Mouse (Mus musculus): Measurements from ENCODE around the gene Slc25a29. TPM values are rescaled to one million over a fixed set of nuclear protein-coding genes. Genes with fewer than 3 reads are reported as not detected.
A peak's percentile ranks its signal among the peaks of the same experiment; 100 is the strongest.
"Not testable (repeated sequence)": the region's sequence is repeated elsewhere in the genome, so short reads cannot be mapped to it uniquely, and the experiment has no call there.

The Slc25a29 gene
- polyA plus RNA-seq, 1 experiment from 2014 or later: 9.1 TPM

DNA sequence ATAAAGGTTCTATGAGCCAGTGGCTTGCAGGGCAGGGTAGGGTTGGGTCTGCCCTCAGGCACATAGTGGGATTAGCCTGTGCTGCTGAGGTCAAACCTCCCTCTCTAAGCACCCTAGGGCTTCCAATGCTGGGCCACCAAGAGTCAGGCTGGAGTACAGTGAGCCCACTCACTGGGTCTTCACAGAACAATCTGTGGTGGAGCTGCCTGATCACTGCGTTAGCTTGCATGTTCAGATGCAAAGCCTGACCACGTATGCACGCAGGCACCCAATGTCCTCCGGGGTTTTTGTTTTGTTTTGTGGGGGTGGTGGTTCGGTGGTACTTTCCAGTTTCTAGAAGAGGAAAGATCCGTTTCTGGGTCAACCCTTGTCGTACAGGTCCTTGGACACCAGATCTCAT, 21.4 kb upstream of the Slc25a29 start:
- no peak overlapping the region for H3K27ac ChIP-seq (ENCODE audit: low read length)
- H3K4me2 ChIP-seq (replicated peaks; ENCODE audit: low read depth, low read length): no peak overlapping the region
- H3K9ac ChIP-seq (replicated peaks; ENCODE audit: low read length): no peak overlapping the region
- no peak overlapping the region for H3K4me3 ChIP-seq (ENCODE audit: low read length)
- whole genome bisulfite sequencing: 63% methylated on average over 7 of the region's 7 CpGs
- ATAC-seq (ENCODE audit: low FRiP score, low TSS enrichment): no peak
- no peaks in the 10 kb centered on the region for H3K4me1 ChIP-seq (ENCODE audit: insufficient read depth, low read length)
- H3K36me3 ChIP-seq (ENCODE audit: insufficient read depth, low read length): peaks cover 21% of the 10 kb centered on the region
- H3K9me3 ChIP-seq (ENCODE audit: low read length): no peaks in the 10 kb centered on the region
- H3K27me3 ChIP-seq (ENCODE audit: insufficient read depth, low read length): no peaks in the 10 kb centered on the region

DNA sequence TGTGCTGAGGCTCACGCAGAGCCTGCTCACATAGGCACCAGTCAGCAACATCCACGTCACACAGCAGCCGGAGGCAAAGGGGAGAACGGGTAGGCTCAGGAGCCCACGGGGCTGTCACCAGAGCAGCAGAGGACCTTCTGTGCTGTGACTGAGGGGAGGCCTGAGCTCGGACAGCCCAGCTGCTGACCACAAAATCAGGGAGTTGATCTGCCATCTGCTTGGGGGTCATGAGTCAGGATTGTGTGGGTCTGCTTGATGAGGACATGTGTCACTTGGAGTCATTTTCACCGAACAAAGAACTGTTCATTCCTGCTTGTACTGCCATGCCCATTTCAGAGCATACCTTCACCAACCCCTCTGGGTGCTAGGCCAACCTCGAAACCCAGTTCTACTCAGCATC, 20.5 kb upstream of the Slc25a29 start:
- ATAC-seq (ENCODE audit: low FRiP score, low TSS enrichment): no peak
- Histone ChIP-seq H3K4me1 (ENCODE audit: insufficient read depth, low read length) (no peaks in the 10 kb centered on the region), H3K9ac (replicated peaks; ENCODE audit: low read length) (no peak overlapping the region), H3K36me3 (ENCODE audit: insufficient read depth, low read length) (peaks cover 14% of the 10 kb centered on the region), H3K4me3 (ENCODE audit: low read length) (no peak overlapping the region), H3K9me3 (ENCODE audit: low read length) (no peaks in the 10 kb centered on the region), H3K4me2 (replicated peaks; ENCODE audit: low read depth, low read length) (no peak overlapping the region), H3K27me3 (ENCODE audit: insufficient read depth, low read length) (no peaks in the 10 kb centered on the region), H3K27ac (ENCODE audit: low read length) (no peak overlapping the region)
- 79% methylated on average over 8 of the region's 8 CpGs for WGBS

DNA sequence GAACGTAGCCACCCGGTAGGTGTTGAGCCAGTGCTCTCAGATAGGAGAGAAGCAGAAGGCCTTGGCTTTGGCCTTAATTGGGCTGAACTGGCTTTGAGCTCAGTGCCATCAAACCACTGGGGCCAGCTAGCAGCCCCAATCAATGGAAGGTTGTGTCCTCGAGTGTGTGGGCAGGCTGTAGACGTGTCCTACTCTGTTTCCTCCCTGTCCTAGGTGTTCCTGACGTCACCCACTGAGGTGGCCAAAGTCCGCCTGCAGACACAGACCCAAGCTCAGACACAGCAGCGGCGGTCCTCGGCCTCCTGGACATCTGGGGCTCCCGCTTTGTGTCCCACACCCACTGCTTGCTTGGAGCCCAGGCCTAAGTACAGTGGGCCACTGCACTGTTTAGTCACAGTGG, 19.4 kb upstream of the Slc25a29 start:
- Histone ChIP-seq H3K27me3 (ENCODE audit: insufficient read depth, low read length) (no peaks in the 10 kb centered on the region), H3K36me3 (ENCODE audit: insufficient read depth, low read length) (peaks cover 3% of the 10 kb centered on the region; the same call in 1 of the 2 replicates), H3K4me1 (ENCODE audit: insufficient read depth, low read length) (no peaks in the 10 kb centered on the region), H3K9me3 (ENCODE audit: low read length) (no peaks in the 10 kb centered on the region), H3K4me3 (ENCODE audit: low read length) (no peak overlapping the region), H3K9ac (replicated peaks; ENCODE audit: low read length) (no peak overlapping the region), H3K27ac (ENCODE audit: low read length) (no peak overlapping the region), H3K4me2 (replicated peaks; ENCODE audit: low read depth, low read length) (no peak overlapping the region)
- ATAC-seq (ENCODE audit: low FRiP score, low TSS enrichment): no peak
- 90% methylated on average over 10 of the region's 10 CpGs for WGBS

DNA sequence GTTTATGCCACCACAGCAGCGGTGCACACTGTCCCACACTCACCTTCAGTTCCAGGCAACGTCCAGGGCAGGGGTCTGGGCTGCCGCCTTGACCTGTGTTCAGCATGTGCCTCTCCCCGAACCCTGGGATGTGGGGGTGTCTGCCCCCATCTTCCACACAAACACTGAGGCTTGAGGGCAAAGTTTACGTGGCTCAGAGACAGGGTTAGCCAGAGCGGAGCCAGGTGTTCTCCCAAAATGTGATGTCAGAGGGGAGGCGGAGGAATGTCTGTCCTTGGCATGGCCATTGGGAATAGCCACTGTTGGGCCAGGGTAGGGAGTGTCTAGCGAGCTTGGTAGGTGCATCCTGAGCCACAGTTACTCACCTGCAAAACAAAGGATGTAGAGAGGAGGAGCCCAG, 17.1 kb upstream of the Slc25a29 start:
- no peak overlapping the region for H3K27ac ChIP-seq (ENCODE audit: low read length)
- H3K9ac ChIP-seq (replicated peaks; ENCODE audit: low read length): no peak overlapping the region
- H3K4me1 ChIP-seq (ENCODE audit: insufficient read depth, low read length): no peaks in the 10 kb centered on the region
- no peaks in the 10 kb centered on the region for H3K9me3 ChIP-seq (ENCODE audit: low read length)
- no peaks in the 10 kb centered on the region for H3K27me3 ChIP-seq (ENCODE audit: insufficient read depth, low read length)
- ATAC-seq (ENCODE audit: low FRiP score, low TSS enrichment): no peak
- no peaks in the 10 kb centered on the region; the same call in 1 of the 2 replicates for H3K36me3 ChIP-seq (ENCODE audit: insufficient read depth, low read length)
- no peak overlapping the region for H3K4me2 ChIP-seq (replicated peaks; ENCODE audit: low read depth, low read length)
- WGBS: 90% methylated on average over 8 of the region's 8 CpGs
- H3K4me3 ChIP-seq (ENCODE audit: low read length): no peak overlapping the region

DNA sequence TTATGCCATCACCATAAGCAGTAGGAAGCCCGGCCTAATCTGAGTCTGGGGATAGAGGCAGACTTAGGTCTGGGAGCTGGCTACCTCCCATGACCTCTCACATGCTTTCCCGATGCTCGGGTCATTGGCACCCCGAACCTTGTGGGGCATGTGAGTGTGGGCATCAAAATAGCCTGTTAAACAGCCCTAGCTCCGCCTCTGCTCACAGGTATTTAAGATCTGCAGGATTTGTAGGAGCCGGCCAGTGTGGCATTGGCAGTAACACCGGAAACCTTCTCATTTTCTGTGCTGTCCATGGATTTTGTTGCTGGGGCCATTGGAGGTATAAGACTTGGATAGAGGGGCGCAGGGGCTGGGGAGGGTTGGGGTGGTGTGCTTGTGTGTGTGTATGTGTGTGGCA, 15.2 kb upstream of the Slc25a29 start:
- no peak overlapping the region for H3K27ac ChIP-seq (ENCODE audit: low read length)
- no peak for ATAC-seq (ENCODE audit: low FRiP score, low TSS enrichment)
- H3K9me3 ChIP-seq (ENCODE audit: low read length): no peaks in the 10 kb centered on the region
- H3K27me3 ChIP-seq (ENCODE audit: insufficient read depth, low read length): no peaks in the 10 kb centered on the region
- H3K4me3 ChIP-seq (ENCODE audit: low read length): no peak overlapping the region
- no peak overlapping the region for H3K4me2 ChIP-seq (replicated peaks; ENCODE audit: low read depth, low read length)
- 85% methylated on average over 8 of the region's 8 CpGs for WGBS
- no peaks in the 10 kb centered on the region for H3K4me1 ChIP-seq (ENCODE audit: insufficient read depth, low read length)
- H3K36me3 ChIP-seq (ENCODE audit: insufficient read depth, low read length): no peaks in the 10 kb centered on the region; the same call in 1 of the 2 replicates
- H3K9ac ChIP-seq (replicated peaks; ENCODE audit: low read length): no peak overlapping the region

DNA sequence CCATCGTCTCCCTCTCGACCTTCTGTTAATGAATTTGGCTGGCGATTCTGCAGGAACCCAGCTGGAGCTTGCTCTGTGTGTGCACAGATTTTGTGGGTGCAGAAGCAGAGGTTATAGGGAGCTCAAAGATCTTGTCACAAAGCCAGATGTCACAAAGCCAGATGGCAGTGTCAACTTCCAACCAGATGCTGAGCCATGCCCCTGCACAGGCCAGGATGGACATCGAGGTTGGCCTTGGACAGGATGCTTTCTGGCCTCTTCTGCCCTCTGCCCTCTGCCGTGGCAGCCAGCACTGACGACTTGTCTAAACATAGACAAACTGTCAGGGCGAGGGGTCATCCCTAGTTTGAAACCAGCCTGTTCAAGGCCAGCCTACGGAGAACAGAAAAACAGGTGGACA, 14.4 kb upstream of the Slc25a29 start:
- Histone ChIP-seq H3K4me1 (ENCODE audit: insufficient read depth, low read length) (no peaks in the 10 kb centered on the region), H3K27me3 (ENCODE audit: insufficient read depth, low read length) (no peaks in the 10 kb centered on the region), H3K4me2 (replicated peaks; ENCODE audit: low read depth, low read length) (no peak overlapping the region), H3K36me3 (ENCODE audit: insufficient read depth, low read length) (peaks cover 4% of the 10 kb centered on the region; the same call in 1 of the 2 replicates), H3K4me3 (ENCODE audit: low read length) (no peak overlapping the region), H3K9me3 (ENCODE audit: low read length) (no peaks in the 10 kb centered on the region), H3K27ac (ENCODE audit: low read length) (no peak overlapping the region), H3K9ac (replicated peaks; ENCODE audit: low read length) (no peak overlapping the region)
- 43% methylated on average over 8 of the region's 8 CpGs for WGBS
- ATAC-seq (ENCODE audit: low FRiP score, low TSS enrichment): peak; percentile 40; the same call in 1 of the 2 replicates

DNA sequence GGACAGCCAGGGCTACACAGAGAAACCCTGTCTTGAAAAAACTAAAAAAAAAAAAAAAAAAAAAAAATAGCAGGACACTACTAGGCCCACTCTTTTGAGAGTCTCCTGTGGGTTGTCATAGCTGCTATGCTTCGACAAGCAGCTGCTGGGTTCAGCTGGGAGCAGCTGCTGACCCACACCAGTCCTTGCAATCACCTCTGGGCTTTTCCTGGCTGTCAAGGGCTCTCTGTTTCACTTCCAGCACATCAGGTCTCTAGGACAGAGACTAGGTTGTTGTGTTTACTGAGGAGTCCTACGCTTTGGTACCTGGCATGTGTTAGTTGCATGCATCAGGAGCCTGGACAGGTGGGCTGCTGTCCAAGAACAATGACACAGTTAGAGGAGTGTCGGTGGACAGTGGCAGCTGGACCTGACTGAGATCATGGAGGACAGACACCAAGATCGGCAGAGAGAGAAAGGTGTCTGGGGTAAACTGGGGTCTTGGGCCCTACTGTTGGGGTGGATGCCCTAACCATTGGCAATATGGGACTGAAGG, 13.9 kb upstream of the Slc25a29 start:
- Histone ChIP-seq H3K4me2 (replicated peaks; ENCODE audit: low read depth, low read length) (no peak overlapping the region), H3K27me3 (ENCODE audit: insufficient read depth, low read length) (no peaks in the 10 kb centered on the region), H3K4me3 (ENCODE audit: low read length) (no peak overlapping the region), H3K9ac (replicated peaks; ENCODE audit: low read length) (no peak overlapping the region), H3K27ac (ENCODE audit: low read length) (no peak overlapping the region), H3K9me3 (ENCODE audit: low read length) (no peaks in the 10 kb centered on the region), H3K36me3 (ENCODE audit: insufficient read depth, low read length) (peaks cover 9% of the 10 kb centered on the region), H3K4me1 (ENCODE audit: insufficient read depth, low read length) (no peaks in the 10 kb centered on the region)
- no peak for ATAC-seq (ENCODE audit: low FRiP score, low TSS enrichment)
- WGBS: 78% methylated on average over 4 of the region's 4 CpGs

DNA sequence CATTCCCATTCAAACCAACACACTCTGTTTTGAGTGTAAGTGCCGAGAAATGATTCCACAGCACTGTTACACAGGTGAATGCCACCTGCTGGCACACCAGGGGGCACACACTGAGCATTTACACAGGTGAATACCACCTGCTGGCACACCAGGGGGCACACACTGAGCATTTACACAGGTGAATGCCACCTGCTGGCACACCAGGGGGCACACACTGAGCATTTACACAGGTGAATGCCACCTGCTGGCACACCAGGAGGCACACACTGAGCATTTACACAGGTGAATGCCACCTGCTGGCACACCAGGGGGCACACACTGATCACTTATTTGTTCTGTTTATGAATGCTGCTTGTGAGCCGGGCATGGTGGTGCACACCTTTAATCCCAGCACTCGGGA, 12.3 kb upstream of the Slc25a29 start:
- H3K36me3 ChIP-seq (ENCODE audit: insufficient read depth, low read length): peaks cover 20% of the 10 kb centered on the region

DNA sequence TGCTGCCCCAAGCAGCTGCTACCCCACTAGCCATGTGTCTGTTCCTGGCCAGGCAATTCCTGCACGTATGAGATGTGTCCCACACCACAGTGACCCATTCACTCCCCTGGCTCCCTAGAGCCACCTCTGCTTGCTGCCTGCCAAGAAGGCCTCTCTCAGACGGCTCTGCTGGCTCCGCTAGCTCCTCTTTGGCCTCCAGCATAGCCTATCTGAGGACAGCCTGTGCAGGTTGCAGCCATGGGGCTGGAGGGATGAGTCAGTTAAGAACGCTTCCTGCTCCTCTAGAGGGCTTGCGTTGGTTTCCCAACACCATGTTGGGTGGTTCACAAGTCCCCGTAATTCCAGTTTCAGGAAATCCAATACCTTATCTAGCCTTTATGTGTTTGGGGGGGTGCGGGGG, 7.0 kb upstream of the Slc25a29 start:
- Histone ChIP-seq H3K9ac (replicated peaks; ENCODE audit: low read length) (no peak overlapping the region), H3K9me3 (ENCODE audit: low read length) (no peaks in the 10 kb centered on the region), H3K27ac (ENCODE audit: low read length) (no peak overlapping the region), H3K4me3 (ENCODE audit: low read length) (no peak overlapping the region), H3K27me3 (ENCODE audit: insufficient read depth, low read length) (no peaks in the 10 kb centered on the region), H3K4me1 (ENCODE audit: insufficient read depth, low read length) (peaks cover 17% of the 10 kb centered on the region), H3K36me3 (ENCODE audit: insufficient read depth, low read length) (peaks cover 38% of the 10 kb centered on the region), H3K4me2 (replicated peaks; ENCODE audit: low read depth, low read length) (no peak overlapping the region)
- 90% methylated on average over 7 of the region's 7 CpGs for WGBS
- no peak for ATAC-seq (ENCODE audit: low FRiP score, low TSS enrichment)

More for the DNA sequence above, 12.3 kb upstream of the Slc25a29 start:
- 91% methylated on average over 3 of the region's 3 CpGs for WGBS
- H3K4me2 ChIP-seq (replicated peaks; ENCODE audit: low read depth, low read length); H3K4me1 ChIP-seq (ENCODE audit: insufficient read depth, low read length); H3K27me3 ChIP-seq (ENCODE audit: insufficient read depth, low read length); H3K9me3 ChIP-seq (ENCODE audit: low read length); H3K9ac ChIP-seq (replicated peaks; ENCODE audit: low read length); H3K27ac ChIP-seq (ENCODE audit: low read length); H3K4me3 ChIP-seq (ENCODE audit: low read length); ATAC-seq (ENCODE audit: low FRiP score, low TSS enrichment): not testable (repeated sequence)

DNA sequence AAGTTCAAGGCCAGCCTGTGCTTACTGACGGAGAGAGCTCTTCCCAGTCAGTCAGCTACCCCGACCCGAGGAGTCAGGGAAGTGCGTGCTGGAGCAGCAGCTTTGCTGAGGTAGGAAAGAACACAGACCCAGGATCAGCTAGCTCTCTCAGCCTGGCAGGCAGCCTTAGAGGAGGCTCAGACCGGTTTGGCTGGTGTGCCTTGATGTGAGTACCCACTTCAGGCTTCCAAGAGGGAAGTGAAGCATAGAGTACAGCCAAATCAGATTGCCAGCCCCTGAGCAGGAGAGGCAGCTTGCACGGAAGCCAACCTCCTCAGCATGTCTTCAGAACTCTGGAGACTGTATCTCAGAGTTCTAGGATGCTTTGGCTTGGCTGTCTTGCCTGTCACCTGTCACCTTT, 5.5 kb upstream of the Slc25a29 start:
- Histone ChIP-seq H3K36me3 (ENCODE audit: insufficient read depth, low read length) (peaks cover 38% of the 10 kb centered on the region), H3K27me3 (ENCODE audit: insufficient read depth, low read length) (no peaks in the 10 kb centered on the region), H3K4me3 (ENCODE audit: low read length) (no peak overlapping the region), H3K4me2 (replicated peaks; ENCODE audit: low read depth, low read length) (no peak overlapping the region), H3K9ac (replicated peaks; ENCODE audit: low read length) (no peak overlapping the region), H3K27ac (ENCODE audit: low read length) (peak overlapping the region; percentile 35; the same call in 1 of the 2 replicates), H3K9me3 (ENCODE audit: low read length) (no peaks in the 10 kb centered on the region), H3K4me1 (ENCODE audit: insufficient read depth, low read length) (peaks cover 31% of the 10 kb centered on the region)
- ATAC-seq (ENCODE audit: low FRiP score, low TSS enrichment): peak; percentile 72
- WGBS: 85% methylated on average over 6 of the region's 6 CpGs
